Mouse (Mus musculus) cortical plate, adult 2 months (tissue): ENCODE measurements around the gene Myl9. TPM values are rescaled to one million over a fixed set of nuclear protein-coding genes. Genes with fewer than 3 reads are reported as not detected.

Experiments used
- H3K27ac ChIP-seq: fragments of 200-500 bp; 2 replicates; pipeline ENCODE4 v1.5.1; 2012; ENCODE audit warnings: low read length, control low read depth, inconsistent platforms; ENCODE audit not compliant: insufficient read depth
- H3K4me1 ChIP-seq: fragments of 200-500 bp; 2 replicates; pipeline ENCODE4 v1.6.1; 2011; ENCODE audit warnings: low read length; ENCODE audit not compliant: control insufficient read depth, insufficient read depth
- H3K4me3 ChIP-seq: fragments of 200-500 bp; 2 replicates; pipeline ENCODE4 v1.5.1; 2011; ENCODE audit warnings: mild to moderate bottlenecking, low read length, control low read depth; ENCODE audit not compliant: insufficient read depth
- CTCF ChIP-seq: fragments of 200-500 bp; IDR thresholded peaks from 2 replicates; pipeline ENCODE4 v1.5.1; 2011; ENCODE audit warnings: mild to moderate bottlenecking, control low read depth, low read length; ENCODE audit not compliant: insufficient read depth; ENCODE audit errors: extremely low read depth
- POLR2A ChIP-seq: fragments of 200-500 bp; IDR thresholded peaks from 2 replicates; pipeline ENCODE4 v1.6.1; 2011; ENCODE audit warnings: mild to moderate bottlenecking, low read length, control low read depth; ENCODE audit not compliant: insufficient read depth; ENCODE audit errors: extremely low read depth
- polyA plus RNA-seq: library from polyadenylated mRNA; depleted of rRNA; stranded (reverse); fragments of >200 nt; gene quantifications from 2 replicates; pipeline ENCODE4 v1.2.3, GENCODE M21; 2012; rRNA removed

Gene Myl9
- 46.3 and 47.7 TPM in 2 replicates for polyA plus RNA-seq

- Histone ChIP-seq H3K4me3 (no peak within 1 kb of the TSS; the same call in 1 of the 2 replicates), H3K27ac (no peak within 1 kb of the TSS; the same call in 1 of the 2 replicates), H3K4me1 (peaks cover 4% of the 10 kb centered on the region)
- TF ChIP-seq CTCF (no peak), POLR2A (no peak)
Measured at GRCm38 (mm10) chr2:156774738-156775454, at the start of gene Myl9. Gene Myl9, plus strand, starts transcription at chr2:156775420.

DNA sequence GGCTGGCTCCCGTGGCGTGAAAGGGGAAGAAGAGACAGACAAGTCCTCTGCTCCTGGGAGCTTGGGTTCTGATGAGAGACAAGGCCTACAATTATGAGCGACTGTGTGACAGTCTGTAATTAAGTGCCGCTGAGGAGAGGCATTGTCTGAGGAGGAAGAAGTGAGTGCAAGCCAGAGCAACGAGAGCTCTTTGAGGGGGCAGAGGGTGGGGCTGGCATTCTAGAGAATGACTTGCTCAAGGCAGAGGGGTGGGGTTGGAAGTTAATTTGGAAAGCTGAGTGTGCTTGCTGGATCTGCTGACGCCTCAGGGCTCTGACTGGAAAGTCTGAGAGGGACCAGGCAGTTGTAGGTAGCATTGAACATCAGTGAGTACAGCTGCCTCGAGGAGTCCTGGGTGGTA is 48.9 kb upstream of the Myl9 start:
- Histone ChIP-seq H3K4me1 (peaks cover 29% of the 10 kb centered on the region), H3K4me3 (no peak overlapping the region), H3K27ac (0 out of 2 replicates have a peak overlapping the region, but pooled peaks have one; percentile 10)
- no peak for TF ChIP-seq POLR2A
- TF ChIP-seq CTCF, result no peak

DNA sequence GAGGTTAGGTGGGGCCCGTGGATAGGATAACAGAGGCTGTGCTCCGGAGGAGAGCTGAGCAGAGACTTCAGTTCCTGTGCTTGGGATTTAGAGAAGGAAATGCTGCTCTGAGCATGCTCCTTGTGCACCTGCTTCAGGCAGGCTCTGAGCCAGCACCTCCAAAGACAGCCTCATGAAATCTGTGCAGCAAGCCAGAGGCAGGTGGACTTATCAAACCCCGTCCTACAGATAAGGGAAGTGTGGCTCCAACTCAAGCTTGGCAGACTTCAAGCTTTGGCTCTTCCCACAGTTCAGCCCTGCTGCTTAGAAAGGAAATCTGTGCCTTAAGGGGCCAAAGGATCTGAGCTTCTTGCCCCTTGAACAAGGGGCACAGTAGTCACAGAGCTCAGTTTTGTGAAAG is 48.3 kb upstream of the Myl9 start:
- TF ChIP-seq CTCF, result no peak
- Histone ChIP-seq H3K4me3 (no peak overlapping the region), H3K4me1 (peaks cover 31% of the 10 kb centered on the region), H3K27ac (no peak overlapping the region)

- TF ChIP-seq CTCF (no peak), POLR2A (no peak)
- Histone ChIP-seq H3K4me3 (no peak overlapping the region), H3K4me1 (peaks cover 24% of the 10 kb centered on the region), H3K27ac (0 out of 2 replicates have a peak overlapping the region, but pooled peaks have one; percentile 45)
Measured at GRCm38 (mm10) chr2:156729537-156730469, 45.4 kb upstream of the Myl9 start.

DNA sequence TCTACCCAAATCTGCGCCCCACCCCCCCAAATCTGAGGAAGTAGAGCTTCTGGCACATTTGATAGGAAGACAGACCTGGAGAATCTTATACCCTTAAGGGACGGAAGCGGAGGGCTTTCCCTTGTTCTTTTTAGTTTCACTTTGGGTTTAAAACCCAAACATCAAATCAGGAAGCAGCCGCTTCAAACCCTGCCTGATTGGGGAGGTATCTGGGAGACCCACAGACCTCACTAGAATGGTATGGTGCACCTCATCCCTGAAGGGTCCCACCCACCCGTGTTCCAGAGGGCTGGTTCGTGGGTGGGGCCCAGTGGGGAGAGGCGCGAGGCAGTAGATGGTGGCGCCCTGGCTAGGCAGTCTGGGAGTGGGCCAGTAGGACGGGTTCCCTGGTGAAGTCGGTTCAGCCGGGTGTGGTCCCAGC is 44.7 kb upstream of the Myl9 start:
- Histone ChIP-seq H3K4me1 (peaks cover 20% of the 10 kb centered on the region), H3K4me3 (no peak overlapping the region), H3K27ac (0 out of 2 replicates have a peak overlapping the region, but pooled peaks have one; percentile 5)
- TF ChIP-seq CTCF, result no peak

GRCm38 (mm10) chr2:156731592-156731991 is 43.6 kb upstream of the Myl9 start:
- H3K27ac ChIP-seq, result 0 out of 2 replicates have a peak overlapping the region, but pooled peaks have one; percentile 30
- H3K4me3 ChIP-seq, result no peak overlapping the region
- TF ChIP-seq POLR2A (no peak), CTCF (no peak)
- H3K4me1 ChIP-seq, result peaks cover 14% of the 10 kb centered on the region

- H3K4me1 ChIP-seq, result peaks cover 11% of the 10 kb centered on the region
- 0 out of 2 replicates have a peak overlapping the region, but pooled peaks have one; percentile 30 for H3K27ac ChIP-seq
- TF ChIP-seq POLR2A, result 0 out of 2 replicates have a peak, but pooled peaks have one; percentile 46
- no peak for TF ChIP-seq CTCF
- H3K4me3 ChIP-seq, result no peak overlapping the region
Measured at GRCm38 (mm10) chr2:156732109-156732508, 43.1 kb upstream of the Myl9 start.

- Histone ChIP-seq H3K27ac (no peak overlapping the region), H3K4me3 (no peak overlapping the region), H3K4me1 (peaks cover 19% of the 10 kb centered on the region)
- TF ChIP-seq CTCF, result no peak
- no peak for TF ChIP-seq POLR2A
Measured at GRCm38 (mm10) chr2:156735761-156736335, 39.4 kb upstream of the Myl9 start.

GRCm38 (mm10) chr2:156736846-156737245 is 38.4 kb upstream of the Myl9 start:
- Histone ChIP-seq H3K4me3 (no peak overlapping the region), H3K4me1 (peaks cover 26% of the 10 kb centered on the region)
- no peak for TF ChIP-seq CTCF
- TF ChIP-seq POLR2A, result no peak

More at GRCm38 (mm10) chr2:156736846-156737245, 38.4 kb upstream of the Myl9 start:
- H3K27ac ChIP-seq, result no peak overlapping the region
